Mouse (Mus musculus) frontal cortex, postnatal 36 days (tissue): ENCODE measurements at regions not wholly inside any gene's neighbourhood (a gene's known extent, or its start where the extent isn't known, plus 50 kb on each side); places are given as distances from the start of the nearest gene placed in this dataset.

Experiments
- DNase-seq, 2 experiments: peaks; one replicate each; pipeline ENCODE4 v3.0.0; 2022; ENCODE audit warnings: low spot score in 2 of 2

- DNase-seq: no peak
These were observed 83.1 kb upstream of the Pcdh8 start for GRCm38 (mm10) chr14:79854216-79854615.

DNA sequence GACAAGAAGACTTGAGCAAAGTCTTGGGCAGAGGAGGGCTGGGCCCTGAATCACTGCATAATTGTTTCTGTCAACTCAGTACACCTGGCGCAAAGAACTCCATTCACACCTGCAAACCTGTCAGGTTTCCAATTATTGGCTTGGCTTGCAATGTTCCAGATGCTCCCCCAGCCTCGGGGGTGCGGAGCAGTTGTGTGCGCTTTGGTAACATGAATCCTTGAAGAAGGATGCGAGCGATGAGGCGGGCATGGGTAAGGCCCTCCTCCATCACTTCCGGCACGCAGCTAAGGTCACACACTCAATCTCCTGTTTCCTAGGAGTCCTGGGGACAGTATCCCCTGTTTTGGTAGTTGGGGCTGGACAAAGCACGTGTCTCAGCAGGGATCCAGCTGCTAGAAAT, 81.6 kb upstream of the Pcdh8 start:
- DNase-seq: no peak

DNA sequence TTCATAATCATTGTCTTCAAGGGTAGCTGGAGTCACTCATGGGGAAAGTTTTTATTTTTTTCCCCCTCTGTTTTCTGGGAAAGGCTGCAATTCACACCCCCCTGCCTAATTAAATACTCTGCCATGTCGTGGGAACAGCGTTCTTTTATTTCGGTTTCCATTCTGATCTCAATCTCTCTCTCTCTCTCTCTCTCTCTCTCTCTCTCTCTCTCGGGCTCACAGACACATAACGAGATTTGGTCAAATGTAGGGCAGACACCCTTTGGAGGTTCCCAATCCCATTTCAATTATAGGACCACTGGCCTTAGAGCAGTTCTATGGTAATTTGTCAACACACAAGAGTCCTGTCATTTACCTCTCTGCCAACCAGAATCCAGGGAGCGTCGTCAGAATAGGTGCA, 80.7 kb upstream of the Pcdh8 start:
- DNase-seq: no peak

- DNase-seq: no peak
These were observed 80.1 kb upstream of the Pcdh8 start for GRCm38 (mm10) chr14:79851231-79851630.

DNA sequence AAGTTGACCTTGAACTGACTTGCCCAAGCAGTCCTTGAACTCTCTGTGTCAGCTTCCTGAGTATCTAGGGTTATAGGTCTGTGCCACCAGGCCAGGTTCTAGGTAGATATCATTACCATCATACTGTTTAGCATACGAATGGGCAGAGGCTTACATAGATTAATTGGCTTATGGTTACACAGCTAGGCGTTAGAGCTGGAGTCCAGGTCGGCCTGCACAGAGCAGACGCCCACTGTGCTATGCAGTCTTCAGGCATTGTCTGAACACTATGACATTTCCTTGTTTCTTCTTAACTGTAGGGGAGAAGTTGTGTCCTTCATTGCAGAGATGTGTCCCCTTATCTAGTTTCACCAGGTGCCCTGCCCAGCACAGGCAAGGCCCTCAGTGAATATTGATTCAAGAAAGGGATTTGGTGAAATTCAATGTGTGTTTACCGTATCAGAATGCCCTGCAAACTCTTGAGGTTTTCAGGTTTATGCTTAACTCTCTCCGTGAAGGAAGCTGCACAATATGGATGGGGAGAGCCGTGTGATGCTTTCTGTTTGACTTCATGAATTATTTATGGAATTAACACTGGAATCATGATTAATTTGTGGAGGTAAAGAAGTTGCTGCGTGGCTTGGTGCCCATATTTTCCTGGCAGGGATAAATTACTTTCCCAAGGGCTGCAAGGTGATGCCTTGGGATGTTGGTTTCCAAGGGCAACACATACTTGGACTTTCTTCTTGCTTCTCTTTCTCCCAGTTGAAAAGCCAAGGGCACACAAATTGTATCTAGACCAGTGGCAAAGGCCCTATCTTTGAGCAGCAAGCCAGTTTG, 78.7 kb upstream of the Pcdh8 start:
- no peak for DNase-seq

- DNase-seq: no peak
These were observed 77.0 kb upstream of the Pcdh8 start for GRCm38 (mm10) chr14:79848116-79848515.

GRCm38 (mm10) chr14:79844306-79844705, 73.2 kb upstream of the Pcdh8 start:
- DNase-seq: no peak

DNA sequence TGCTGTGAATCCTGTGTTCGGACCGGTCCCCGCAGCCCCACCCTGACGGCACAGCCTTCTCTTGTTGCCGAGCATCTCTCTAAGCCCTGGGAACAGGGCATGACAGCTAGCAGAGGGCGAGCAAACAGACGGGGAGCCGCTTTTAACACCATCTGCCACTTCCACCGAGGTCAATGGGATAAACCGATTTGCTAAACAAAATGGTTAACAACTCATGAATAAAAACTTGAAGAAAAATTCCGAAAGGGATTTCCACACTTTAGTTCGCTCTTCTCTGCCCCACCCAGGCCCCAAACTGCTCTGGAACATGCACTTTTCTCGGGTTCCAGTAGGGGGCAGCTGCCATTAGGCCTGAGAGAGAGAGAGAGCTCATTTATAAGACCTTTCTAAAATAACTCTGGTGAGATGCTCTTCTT, 72.0 kb upstream of the Pcdh8 start:
- DNase-seq: peak in 1 of 2 experiments; percentile 36

DNA sequence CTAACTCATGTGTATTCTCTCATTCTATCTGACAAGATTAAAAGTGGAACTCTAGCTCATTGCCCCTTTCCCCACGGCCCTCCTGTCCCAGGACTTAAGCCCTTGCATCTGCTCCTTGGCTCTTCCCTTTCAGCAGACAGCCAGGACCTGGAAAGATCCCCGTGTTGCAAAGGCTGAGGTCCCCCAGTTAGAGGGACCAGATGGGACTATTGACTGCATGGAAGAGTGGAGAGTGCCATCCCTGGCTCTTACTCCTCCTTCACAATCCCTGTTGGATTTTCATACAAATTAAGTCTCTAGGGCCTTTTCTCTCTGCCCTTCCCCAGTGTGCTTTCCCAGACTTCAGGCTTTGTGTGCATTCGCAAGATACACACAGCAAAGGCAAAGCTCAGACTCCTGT, 71.6 kb upstream of the Pcdh8 start:
- DNase-seq: no peak

GRCm38 (mm10) chr14:79837101-79837500, 66.0 kb upstream of the Pcdh8 start:
- no peak for DNase-seq

DNA sequence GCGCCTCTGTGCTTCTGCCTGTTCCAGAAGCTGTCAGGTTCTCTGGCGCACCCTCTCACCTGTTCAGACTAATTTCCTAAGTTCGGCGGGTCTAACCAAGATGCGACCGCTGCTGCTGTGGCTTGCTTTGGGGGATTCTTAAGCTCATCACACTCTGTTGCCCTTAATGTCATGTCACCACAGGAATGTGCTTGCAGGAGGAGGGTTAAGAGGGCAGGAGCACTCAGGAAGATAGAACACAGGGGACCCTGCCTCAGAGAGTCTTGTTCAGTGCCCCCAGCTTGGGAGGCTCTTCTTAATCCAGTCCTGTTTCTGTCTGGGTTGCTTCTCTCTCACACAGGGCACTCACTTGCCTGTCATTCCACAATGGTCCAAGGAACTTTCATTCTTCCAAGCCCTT, 65.1 kb upstream of the Pcdh8 start:
- DNase-seq: no peak

DNA sequence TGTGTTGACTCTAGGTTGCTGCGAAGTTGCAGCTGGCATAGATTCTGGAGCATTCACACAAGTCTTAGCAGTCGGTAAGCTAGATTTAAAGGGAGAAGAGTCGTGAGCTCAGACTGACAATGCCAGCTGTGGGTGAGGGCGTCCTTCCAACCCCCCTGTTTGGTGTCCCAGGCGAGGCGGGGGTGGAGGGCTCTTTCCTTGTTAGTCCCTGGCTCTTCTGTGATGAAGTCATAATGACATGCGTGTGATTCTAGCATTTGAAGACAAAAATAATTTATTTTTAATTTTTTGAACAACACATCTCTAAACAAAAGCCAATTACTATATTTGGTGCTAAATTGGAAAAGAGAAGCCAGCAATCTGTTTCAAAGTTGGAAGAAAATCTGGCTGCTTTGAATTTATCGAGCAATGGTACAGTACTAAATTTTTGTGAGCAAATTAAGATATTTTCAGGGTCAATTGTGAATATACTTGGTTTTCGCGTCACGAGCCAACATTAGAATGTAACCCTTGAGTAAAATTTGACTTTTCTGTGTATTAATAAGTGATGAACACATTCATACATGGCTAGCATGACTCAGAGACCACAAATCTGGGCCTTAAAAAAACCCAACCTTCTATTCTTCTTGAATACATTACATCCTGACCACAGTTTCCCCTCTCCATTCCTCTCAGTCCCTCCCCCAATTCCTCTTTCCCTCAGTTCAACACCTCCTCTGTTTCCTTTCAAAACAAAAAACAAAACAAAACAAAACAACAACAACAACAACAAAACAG, 53.7 kb upstream of the Pcdh8 start:
- DNase-seq: peak; percentile 36 to 38

DNA sequence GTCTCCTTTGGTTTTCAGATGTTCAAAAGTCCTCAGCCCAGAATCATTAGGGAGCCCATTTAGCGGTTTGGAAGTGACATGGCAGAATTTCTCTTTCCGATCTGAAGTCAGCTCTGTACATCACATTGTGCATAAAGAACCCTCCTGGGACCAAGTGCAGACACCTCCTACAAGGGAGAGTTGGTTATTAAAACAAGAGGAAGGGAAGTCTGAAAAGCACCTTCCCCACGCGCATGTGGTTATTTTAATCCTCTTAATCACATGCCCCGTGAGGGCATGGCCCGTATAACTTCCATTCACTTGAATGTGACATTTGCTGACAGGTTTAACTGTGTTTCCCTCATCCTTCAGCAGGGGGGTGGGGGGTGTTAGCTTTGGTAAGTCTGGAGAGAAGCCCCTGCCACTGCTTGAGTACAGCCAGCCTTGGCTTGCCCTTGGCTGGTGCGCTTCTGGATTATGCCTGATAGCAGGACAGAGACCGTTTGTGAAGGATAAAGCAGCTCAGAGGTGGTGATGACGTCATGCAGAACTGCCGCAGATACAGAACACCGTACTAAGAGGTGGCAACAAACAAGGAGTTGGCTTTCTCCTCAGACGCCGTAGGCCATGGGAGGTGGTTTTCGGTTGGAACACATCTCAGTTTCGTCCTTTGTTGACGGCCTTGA, 51.5 kb upstream of the Pcdh8 start:
- no peak for DNase-seq

DNA sequence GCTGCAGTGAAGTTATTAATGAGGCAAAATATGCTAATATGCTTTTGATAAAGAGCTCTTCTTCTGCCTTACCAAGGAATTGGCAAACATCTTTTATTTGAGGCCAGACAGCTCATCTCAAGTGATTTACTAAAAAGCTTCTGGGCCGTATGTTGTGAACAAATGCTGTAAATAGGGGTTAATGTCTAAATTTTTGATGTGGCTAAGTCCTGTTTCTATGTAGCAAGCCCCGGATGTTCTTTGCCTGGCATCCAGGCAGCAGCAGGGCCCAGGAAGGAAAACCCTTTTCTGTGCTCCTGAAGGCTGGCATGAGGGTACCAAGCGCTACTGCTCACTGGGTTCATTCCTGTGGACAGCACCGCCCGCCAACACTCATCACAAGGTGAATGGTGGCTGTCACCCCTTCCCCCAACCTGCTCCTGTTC, 50.9 kb upstream of the Pcdh8 start:
- DNase-seq: no peak

DNA sequence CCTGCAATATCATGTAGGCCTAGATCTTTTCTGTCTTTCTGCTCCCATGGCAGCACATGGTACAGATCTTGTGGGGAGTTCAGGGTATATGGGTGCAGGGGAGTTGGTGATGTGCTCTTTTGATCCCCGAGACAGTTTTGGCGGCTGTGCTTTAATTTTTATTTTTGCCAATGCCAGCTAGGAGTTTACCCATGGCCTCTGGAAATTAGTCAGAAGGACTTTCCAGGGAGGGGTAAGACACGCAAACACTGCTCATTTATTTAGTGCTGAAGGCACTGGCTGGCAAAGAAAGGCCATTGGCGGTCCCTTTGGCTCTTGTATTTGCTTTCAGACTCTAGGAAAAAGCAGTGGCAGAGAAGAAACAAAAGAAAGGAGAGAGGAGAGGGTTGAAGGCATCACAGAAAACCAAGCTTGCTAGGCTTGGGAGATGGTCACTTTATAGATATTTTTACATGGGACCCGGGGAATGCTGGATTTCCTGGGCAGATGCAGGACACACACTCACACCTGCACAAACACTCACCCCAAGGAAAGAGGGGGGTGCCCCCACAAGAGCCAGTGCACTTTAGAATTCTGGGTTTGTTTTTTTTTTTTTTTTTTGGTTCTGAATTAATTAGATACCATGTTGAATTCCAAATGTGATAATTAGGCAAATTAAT, 50.4 kb upstream of the Pcdh8 start:
- no peak for DNase-seq
